Mouse (Mus musculus) granulocyte monocyte progenitor cell, adult 5-6 weeks (primary cell): Measurements from ENCODE around the gene Hist2h3b. TPM values are rescaled to one million over a fixed set of nuclear protein-coding genes. Genes with fewer than 3 reads are reported as not detected.
"Not testable (repeated sequence)": the region's sequence is repeated elsewhere in the genome, so short reads cannot be mapped to it uniquely, and the experiment has no call there.

Experiments
- ATAC-seq: replicated peaks from 2 replicates; pipeline ENCODE4 v1.8.0; 2016; ENCODE audit warnings: mild to moderate bottlenecking, moderate TSS enrichment, inconsistent platforms; ENCODE audit not compliant: poor library complexity, severe bottlenecking
- total RNA-seq, 2 experiments: library from RNA; stranded (forward) in 1 of 2; stranded (reverse) in 1 of 2; fragments of 200-712, 200-1000 nt in 1 of 2; fragments of >200 nt in 1 of 2; fragmentation: Nextera tagmentation in 1 of 2; gene quantifications; 2 replicates each; pipeline ENCODE4 v1.2.3; 2014 to 2017

Gene Hist2h3b
- total RNA-seq, 2 experiments from 2014 or later, result 61.4 to 566 TPM

DNA sequence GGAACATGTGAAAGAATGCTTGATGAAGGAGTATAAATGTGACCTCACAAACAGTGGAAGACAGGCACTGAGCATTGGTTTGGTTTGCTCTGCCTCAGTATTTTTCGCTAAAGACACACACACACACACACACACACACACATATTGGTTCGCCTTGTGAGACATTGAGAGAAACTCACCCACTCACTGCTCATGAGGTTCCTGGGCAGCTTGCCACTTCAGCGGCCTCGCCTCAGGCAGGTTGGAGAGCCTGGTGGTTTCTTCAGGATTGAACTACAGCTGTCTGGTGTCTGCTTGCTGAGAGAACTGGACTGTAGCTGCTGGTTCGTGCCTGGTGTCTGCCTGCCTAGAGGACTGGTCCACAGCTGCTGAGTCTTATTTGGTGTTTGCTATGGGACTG is 8.2 kb upstream of the Hist2h3b start:
- ATAC-seq, result no peak

GRCm38 (mm10) chr3:96261623-96262022 is 6.8 kb upstream of the Hist2h3b start:
- no peak for ATAC-seq

DNA sequence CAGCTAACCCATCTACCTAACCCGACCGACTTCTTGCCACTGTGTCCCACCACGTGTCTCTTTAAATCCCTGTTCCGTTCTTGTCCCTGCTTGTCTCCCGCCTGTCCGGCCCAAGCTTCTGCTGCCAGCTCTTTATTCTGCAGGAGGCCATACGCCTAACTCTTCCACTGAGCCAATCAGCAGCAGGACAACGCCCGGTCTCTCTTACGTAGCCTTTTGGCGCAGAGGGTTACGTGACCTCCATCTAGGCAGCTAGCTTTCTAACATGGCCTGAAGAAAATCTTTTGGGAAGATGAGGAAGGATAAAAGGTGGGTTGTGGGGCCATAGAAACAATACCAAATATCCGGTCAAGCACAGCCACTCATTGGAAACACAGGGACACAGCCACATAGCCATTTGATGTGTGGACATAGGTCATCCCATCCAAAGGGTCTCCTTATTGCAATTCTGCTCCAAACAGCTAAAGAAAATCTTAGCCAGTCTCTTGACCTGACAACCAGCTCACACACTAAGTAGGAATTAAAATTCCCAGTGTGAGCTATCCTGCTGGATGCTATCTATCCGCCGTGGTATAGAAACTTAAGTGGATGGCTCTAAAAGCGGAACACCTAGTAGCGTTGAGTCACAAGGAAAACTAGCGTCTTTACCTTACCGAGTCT is 6.1 kb upstream of the Hist2h3b start:
- peak; percentile 67 for ATAC-seq

- ATAC-seq, result peak; percentile 84
Observed at GRCm38 (mm10) chr3:96262979-96263550, 5.4 kb upstream of the Hist2h3b start, which contains the start of gene Hist2h4. TSS of gene Hist2h4 (minus strand) at chr3:96263311.

DNA sequence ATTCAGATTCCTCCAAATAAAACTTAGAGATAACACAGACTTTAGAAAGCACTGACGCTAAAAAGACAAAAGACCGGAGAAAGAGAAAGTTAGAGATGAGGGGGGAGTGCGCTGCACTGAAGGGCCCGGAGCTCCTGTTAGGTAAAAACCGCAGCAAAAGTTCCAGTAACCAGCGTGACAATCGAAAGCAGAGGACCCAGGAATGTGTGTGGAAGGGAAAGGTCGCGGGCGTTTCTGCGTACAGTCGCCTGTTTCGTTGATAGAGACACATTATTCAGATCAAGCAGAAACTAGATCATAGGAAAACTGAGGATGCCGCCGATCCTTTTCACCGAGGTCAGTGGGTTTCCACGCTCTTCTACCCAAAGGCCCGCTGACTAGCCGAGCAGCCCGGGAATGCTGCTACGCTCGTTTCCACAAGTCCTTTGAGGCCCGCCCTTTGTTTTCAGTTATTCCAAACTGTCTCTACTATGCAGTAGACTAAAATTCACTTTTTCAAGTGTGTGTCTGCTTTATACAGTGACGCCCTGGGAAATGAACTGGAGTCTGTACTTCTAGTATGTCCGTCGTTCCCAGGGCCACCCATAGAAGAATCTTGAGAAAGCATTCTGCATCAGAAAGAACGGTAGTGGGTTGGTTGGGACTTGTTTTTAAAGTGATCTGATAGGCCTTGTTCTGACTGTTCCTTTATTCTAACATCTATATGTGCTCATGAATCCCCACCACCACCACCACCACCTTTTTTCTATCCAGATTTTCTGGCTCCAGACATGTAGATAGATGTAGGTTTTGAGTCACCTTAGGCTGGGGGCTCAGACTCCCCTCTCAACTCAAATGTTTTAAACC is 4.7 kb upstream of the Hist2h3b start:
- 0 out of 2 replicates have a peak, but pooled peaks have one; percentile 26 for ATAC-seq

DNA sequence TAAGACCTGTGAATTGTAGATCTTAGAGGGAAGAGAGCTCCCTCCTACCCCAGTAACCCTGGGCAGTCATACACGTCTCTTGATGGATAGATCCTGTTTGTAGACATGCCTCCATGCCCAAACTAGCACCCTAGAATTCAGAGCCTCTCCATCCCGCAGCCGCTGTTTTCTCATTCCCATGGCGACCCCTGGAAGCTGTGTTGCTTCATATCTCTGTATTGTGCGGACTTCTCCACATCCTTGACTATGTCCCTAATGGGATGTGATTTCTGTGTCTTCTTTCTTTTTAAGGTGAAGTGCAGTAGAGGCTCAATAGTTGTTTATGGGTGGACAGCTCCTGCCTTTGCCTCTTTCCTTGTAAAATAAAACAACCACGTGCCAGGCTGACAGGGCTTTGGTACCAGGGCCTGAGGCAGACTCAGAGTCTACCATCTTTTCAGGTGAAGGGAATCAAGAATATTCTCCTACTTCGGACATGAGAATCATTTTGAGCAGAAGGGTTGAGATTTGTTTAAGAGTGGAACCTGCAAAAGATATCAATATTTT is 4.0 kb upstream of the Hist2h3b start:
- no peak for ATAC-seq

GRCm38 (mm10) chr3:96266132-96266710 is 2.2 kb upstream of the Hist2h3b start:
- ATAC-seq, result no peak

GRCm38 (mm10) chr3:96267541-96267940 is 913 bp upstream of the Hist2h3b start:
- no peak for ATAC-seq

DNA sequence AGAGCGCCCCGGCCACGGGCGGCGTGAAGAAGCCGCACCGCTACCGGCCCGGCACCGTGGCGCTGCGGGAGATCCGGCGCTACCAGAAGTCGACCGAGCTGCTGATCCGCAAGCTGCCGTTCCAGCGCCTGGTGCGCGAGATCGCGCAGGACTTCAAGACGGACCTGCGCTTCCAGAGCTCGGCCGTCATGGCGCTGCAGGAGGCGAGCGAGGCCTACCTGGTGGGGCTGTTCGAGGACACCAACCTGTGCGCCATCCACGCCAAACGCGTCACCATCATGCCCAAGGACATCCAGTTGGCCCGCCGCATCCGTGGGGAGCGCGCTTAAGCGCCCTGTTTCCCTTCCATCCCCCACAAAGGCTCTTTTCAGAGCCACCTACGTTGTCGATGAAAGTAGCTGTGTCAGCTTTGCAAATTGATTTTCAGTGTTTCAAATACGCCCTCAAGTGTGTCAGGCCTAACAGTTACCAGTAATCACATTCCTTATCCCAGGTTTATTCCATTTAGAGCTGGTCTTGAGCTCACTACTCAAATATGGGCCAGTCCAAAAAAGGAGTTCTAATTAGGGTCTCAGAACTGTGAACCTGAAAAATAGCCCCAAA is 423 bp downstream of the Hist2h3b start:
- peak; percentile 21 for ATAC-seq

DNA sequence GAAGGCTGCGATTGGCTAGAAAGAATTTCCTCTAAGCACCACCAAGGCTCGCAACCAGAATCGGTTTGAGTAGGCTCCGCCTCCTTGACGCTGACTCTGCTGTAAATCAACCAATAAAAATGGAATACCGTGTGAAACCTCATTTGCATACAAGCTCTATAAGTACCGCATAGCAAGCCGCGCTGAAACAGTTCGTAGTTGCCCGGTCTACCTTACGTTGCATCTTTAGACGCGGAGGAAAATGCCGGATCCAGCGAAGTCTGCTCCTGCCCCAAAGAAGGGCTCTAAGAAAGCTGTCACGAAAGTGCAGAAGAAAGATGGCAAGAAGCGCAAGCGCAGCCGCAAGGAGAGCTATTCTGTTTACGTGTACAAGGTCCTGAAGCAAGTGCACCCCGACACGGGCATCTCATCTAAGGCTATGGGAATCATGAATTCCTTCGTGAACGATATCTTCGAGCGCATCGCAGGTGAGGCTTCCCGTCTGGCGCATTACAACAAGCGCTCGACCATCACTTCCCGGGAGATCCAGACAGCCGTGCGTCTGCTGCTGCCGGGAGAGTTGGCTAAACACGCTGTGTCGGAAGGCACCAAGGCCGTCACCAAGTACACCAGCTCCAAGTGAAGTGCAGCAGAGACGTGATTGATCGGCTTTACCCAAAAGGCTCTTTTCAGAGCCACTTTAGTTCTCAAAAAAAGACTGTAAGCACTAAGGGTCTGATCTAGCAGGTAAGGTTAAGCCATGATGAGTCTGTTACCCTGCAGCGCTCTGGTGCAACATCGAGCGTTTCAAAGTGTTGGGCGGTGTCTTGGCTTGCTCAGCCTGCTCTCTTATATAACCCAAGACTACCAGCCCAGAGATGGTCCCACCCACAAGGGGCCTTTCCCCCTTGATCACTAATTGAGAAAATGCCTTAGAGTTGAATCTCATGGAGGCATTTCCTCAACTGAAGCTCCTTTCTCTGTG is 1.3 kb downstream of the Hist2h3b start, which contains the start of gene Hist2h2bb:
Gene Hist2h2bb, plus strand, starts transcription at position 242 of the 964 bp plus-strand sequence.
- peak; percentile 87 for ATAC-seq

DNA sequence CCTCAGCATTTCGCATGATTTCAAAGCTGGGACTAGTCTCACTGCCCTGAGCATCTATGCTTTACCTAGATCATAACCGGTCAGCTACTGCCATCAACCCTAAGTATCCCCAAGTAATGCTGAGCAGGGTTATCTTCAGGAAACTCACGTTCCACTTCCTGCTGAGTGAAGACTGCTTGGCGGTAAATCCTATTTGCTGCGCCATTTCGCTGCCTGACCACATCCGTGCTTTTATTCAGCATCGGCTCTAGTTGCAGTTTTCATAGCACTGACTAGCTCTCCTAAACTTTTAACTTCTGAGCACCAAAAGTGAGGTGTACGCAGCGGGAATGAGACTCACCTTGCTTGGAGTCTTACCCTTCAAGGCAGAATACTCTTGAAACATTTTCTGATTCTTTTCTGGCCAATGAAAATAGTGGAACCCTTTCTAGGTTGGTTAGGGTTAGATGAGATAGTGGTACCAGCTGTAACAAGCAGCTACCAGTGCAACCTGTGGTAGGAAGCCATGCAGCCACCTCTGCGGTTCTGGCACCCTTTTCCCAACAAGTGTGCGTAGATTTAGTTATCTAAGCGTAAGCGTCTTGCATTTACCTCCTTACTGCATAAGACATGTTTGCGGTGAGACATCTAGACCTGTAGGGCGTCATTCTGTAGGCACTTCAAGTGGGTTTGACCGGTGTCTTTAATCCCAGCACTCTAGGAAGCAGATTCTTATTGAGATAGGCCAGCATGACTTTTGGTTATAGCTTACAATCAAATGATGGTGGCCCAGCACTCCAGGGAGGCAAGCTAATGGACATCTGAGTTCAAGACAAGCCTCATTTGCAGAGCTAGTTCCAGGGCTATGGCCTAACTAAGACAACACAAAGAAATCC is 5.4 kb downstream of the Hist2h3b start:
- no peak for ATAC-seq

DNA sequence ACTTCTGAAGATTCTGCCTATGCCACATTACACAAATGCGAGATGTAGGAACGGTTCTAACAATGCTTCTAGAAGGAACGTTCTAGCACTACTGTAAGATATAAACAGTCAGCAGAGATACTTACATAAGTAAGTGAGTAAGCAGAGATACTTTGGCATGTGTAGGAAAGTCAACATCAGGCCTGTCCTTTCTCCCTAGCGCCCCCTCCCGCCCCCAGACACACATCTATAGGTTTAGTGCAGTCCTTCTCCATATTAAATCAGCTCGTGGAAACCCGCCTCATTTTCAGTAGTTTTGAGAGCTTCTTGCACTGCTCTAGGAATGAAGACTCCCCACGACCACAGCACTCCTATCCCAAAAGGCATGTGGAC is 9.0 kb downstream of the Hist2h3b start:
- peak; percentile 42 for ATAC-seq

GRCm38 (mm10) chr3:96277800-96278624 is 9.6 kb downstream of the Hist2h3b start:
- ATAC-seq, result peak; percentile 92

DNA sequence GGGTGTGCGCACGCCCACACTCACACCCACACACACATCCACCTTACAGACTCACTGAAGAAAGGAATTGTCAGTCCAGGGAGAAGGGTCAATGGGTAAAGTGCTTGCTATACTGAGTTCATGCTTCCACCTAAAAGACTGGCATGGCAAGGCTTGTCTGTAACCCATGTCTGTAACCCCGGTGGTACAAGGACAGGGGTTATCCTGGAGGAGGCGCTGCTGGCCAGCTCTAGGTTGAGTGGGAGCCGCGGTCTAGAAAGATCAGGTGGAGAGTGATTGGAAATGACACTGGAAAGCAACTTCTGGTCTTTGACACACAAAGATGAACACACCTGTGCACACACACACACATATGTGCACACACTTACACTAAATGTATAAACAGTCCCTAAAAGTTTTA is 12.2 kb downstream of the Hist2h3b start:
- ATAC-seq, result no peak

GRCm38 (mm10) chr3:96284457-96284856 is 16.0 kb downstream of the Hist2h3b start:
- ATAC-seq, result peak; percentile 72

DNA sequence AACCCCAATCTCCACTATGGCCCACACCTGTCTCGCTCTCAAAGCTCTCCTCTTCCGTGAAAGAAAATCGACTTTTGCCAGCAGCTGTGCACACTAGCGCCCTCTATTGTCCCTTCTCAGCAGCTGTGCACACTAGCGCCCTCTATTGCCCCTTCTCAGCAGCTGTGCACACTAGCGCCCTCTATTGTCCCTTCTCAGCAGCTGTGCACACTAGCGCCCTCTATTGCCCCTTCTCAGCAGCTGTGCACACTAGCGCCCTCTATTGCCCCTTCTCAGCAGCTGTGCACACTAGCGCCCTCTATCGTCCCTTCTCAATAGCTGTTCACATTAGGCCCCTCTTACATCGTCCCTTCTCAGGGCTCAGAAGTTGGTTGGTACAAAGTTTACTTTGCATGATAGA is 18.9 kb downstream of the Hist2h3b start:
- ATAC-seq, result not testable (repeated sequence)

DNA sequence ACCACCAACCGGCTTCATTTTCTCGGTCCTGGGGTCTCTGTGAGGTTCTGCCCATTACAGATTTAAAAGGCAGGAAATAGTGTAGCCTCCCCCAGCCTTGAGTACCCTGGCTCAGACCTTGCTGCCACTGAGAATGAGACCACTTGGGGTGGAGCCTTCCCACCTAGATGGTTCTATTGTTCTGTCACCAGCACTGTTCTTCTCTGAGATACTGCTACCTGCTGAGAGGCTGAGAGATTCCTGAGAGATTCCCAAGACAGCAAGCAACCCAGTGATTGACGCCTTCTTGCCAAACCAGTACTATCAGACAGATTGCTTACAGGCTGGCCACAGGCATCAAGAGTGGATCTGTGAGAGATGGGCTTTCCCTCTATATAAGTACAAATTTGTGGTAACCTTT is 20.7 kb downstream of the Hist2h3b start:
- ATAC-seq, result no peak
